Mouse (Mus musculus) CH12.LX (cell line): Measurements from ENCODE around the gene Samd13. TPM values are rescaled to one million over a fixed set of nuclear protein-coding genes. Genes with fewer than 3 reads are reported as not detected.

Source experiments
- DNase-seq: peaks from one replicate; pipeline ENCODE4 v3.0.0-alpha.2; 2013; ENCODE audit errors: extremely low read depth
- H3K27ac ChIP-seq: 2 replicates; pipeline ENCODE4 v1.5.1; 2012; ENCODE audit warnings: low read depth, mild to moderate bottlenecking, control low read depth, moderate library complexity; ENCODE audit not compliant: insufficient read depth
- H3K27me3 ChIP-seq: replicated peaks from 2 replicates; pipeline ENCODE3; 2012; ENCODE audit warnings: inconsistent platforms
- H3K36me3 ChIP-seq, 2 experiments: replicated peaks in 1 of 2; 2 replicates each; pipeline versions ENCODE3 to v1.6.1; 2012; ENCODE audit warnings: inconsistent platforms in 1 of 2, low read length in 1 of 2, mild to moderate bottlenecking in 1 of 2, mixed read lengths in 1 of 2, moderate library complexity in 1 of 2; ENCODE audit not compliant: control insufficient read depth in 1 of 2, insufficient read depth in 1 of 2
- H3K4me1 ChIP-seq, 2 experiments: 2 replicates each; pipeline ENCODE4 v1.6.1; 2012; ENCODE audit warnings: inconsistent platforms in 1 of 2, moderate library complexity in 1 of 2; ENCODE audit not compliant: insufficient read depth in 2 of 2, control insufficient read depth in 1 of 2
- H3K4me2 ChIP-seq: 2 replicates; pipeline ENCODE4 v1.6.1; 2012; ENCODE audit warnings: low read depth, mild to moderate bottlenecking, control low read depth; ENCODE audit not compliant: poor library complexity, insufficient read depth, severe bottlenecking
- H3K4me3 ChIP-seq, 3 experiments: fragments of 150-350 bp in 1 of 3; sonication (generic) in 1 of 3; replicated peaks in 1 of 3; 2 replicates each; pipeline versions ENCODE3 to v1.5.1; 2011 to 2012; ENCODE audit warnings: low read depth in 2 of 3, low read length in 2 of 3, mild to moderate bottlenecking in 2 of 3, moderate library complexity in 2 of 3, control low read depth in 1 of 3, improper control_type of control experiment in 1 of 3, inconsistent platforms in 1 of 3, mixed read lengths in 1 of 3; ENCODE audit not compliant: poor library complexity in 1 of 3
- H3K79me2 ChIP-seq: replicated peaks from 2 replicates; pipeline ENCODE4 v1.6.1; 2012; ENCODE audit warnings: mild to moderate bottlenecking, moderate library complexity; ENCODE audit not compliant: control insufficient read depth, poor library complexity, insufficient read depth, severe bottlenecking; ENCODE audit errors: extremely low read depth
- H3K9ac ChIP-seq: 2 replicates; pipeline ENCODE4 v1.6.1; 2012; ENCODE audit warnings: low read depth, mild to moderate bottlenecking, control low read depth, moderate library complexity; ENCODE audit not compliant: insufficient read depth
- H3K9me3 ChIP-seq: replicated peaks from 2 replicates; pipeline ENCODE3; 2012; ENCODE audit warnings: low read length, inconsistent platforms, mixed read lengths
- BHLHE40 ChIP-seq: IDR thresholded peaks from 2 replicates; pipeline ENCODE4 v1.6.1; 2011; ENCODE audit warnings: mild to moderate bottlenecking, low read depth, low read length, improper control_type of control experiment
- CHD2 ChIP-seq: IDR thresholded peaks from 2 replicates; pipeline ENCODE4 v1.6.1; 2011; ENCODE audit warnings: low read length, improper control_type of control experiment
- CTCF ChIP-seq, 2 experiments: IDR thresholded peaks in 1 of 2; conservative IDR thresholded peaks in 1 of 2; 2 replicates each; pipeline ENCODE4 v1.5.1; 2011 to 2012; ENCODE audit warnings: low read depth in 2 of 2, low read length in 2 of 2, improper control_type of control experiment in 1 of 2, inconsistent platforms in 1 of 2, mild to moderate bottlenecking in 1 of 2, moderate library complexity in 1 of 2
- E2F4 ChIP-seq: IDR thresholded peaks from 2 replicates; pipeline ENCODE4 v1.6.1; 2011; ENCODE audit warnings: low read depth, low read length, improper control_type of control experiment; ENCODE audit not compliant: insufficient replicate concordance
- ELF1 ChIP-seq: IDR thresholded peaks from 2 replicates; pipeline ENCODE4 v1.6.1; 2014; ENCODE audit warnings: low read depth, mild to moderate bottlenecking, inconsistent platforms, low read length, improper control_type of control experiment
- EP300 ChIP-seq: IDR thresholded peaks from 2 replicates; pipeline ENCODE4 v1.6.1; 2011; ENCODE audit warnings: low read length, improper control_type of control experiment
- HCFC1 ChIP-seq: IDR thresholded peaks from 2 replicates; pipeline ENCODE4 v1.6.1; 2012; ENCODE audit warnings: low read depth, mild to moderate bottlenecking, inconsistent platforms, low read length, improper control_type of control experiment
- IRF4 ChIP-seq: IDR thresholded peaks from 2 replicates; pipeline ENCODE4 v1.6.1; 2014; ENCODE audit warnings: low read depth, mild to moderate bottlenecking, inconsistent platforms, low read length, improper control_type of control experiment
- JUN ChIP-seq: IDR thresholded peaks from 2 replicates; pipeline ENCODE4 v1.6.1; 2011; ENCODE audit warnings: low read depth, mild to moderate bottlenecking, low read length, improper control_type of control experiment, moderate library complexity; ENCODE audit not compliant: insufficient read depth
- JUND ChIP-seq: conservative IDR thresholded peaks from 2 replicates; pipeline ENCODE4 v1.6.1; 2011; ENCODE audit warnings: low read depth, low read length, improper control_type of control experiment
- KAT2A ChIP-seq: IDR thresholded peaks from 2 replicates; pipeline ENCODE4 v1.6.1; 2012; ENCODE audit warnings: low read length, improper control_type of control experiment, inconsistent platforms; ENCODE audit not compliant: insufficient replicate concordance
- MAFK ChIP-seq: IDR thresholded peaks from 2 replicates; pipeline ENCODE4 v1.6.1; 2011; ENCODE audit warnings: low read length, improper control_type of control experiment; ENCODE audit not compliant: insufficient replicate concordance
- MAZ ChIP-seq: IDR thresholded peaks from 2 replicates; pipeline ENCODE4 v1.6.1; 2012; ENCODE audit warnings: low read depth, mild to moderate bottlenecking, inconsistent platforms, low read length, improper control_type of control experiment, moderate library complexity
- MEF2A ChIP-seq: IDR thresholded peaks from 2 replicates; pipeline ENCODE4 v1.6.1; 2014; ENCODE audit warnings: low read depth, mild to moderate bottlenecking, inconsistent platforms, low read length, improper control_type of control experiment, borderline replicate concordance
- NRF1 ChIP-seq: IDR thresholded peaks from 2 replicates; pipeline ENCODE4 v1.6.1; 2014; ENCODE audit warnings: low read depth, mild to moderate bottlenecking, inconsistent platforms, low read length, improper control_type of control experiment, moderate library complexity
- PAX5 ChIP-seq: IDR thresholded peaks from 2 replicates; pipeline ENCODE4 v1.6.1; 2012; ENCODE audit warnings: low read length, inconsistent platforms, mixed read lengths
- POLR2A ChIP-seq: IDR thresholded peaks from 2 replicates; pipeline ENCODE4 v1.6.1; 2011; ENCODE audit warnings: low read depth, mild to moderate bottlenecking, improper control_type of control experiment, low read length
- TCF12 ChIP-seq: IDR thresholded peaks from 2 replicates; pipeline ENCODE4 v1.6.1; 2014; ENCODE audit warnings: low read depth, mild to moderate bottlenecking, inconsistent platforms, low read length, improper control_type of control experiment
- USF1 ChIP-seq: IDR thresholded peaks from 2 replicates; pipeline ENCODE4 v1.6.1; 2014; ENCODE audit warnings: low read depth, mild to moderate bottlenecking, inconsistent platforms, low read length, improper control_type of control experiment
- USF2 ChIP-seq: conservative IDR thresholded peaks from 2 replicates; pipeline ENCODE4 v1.6.1; 2011; ENCODE audit warnings: low read depth, low read length, improper control_type of control experiment
- ZC3H11A ChIP-seq: IDR thresholded peaks from 2 replicates; pipeline ENCODE4 v1.6.1; 2012; ENCODE audit warnings: low read depth, mild to moderate bottlenecking, inconsistent platforms, low read length, improper control_type of control experiment
- ZNF384 ChIP-seq: IDR thresholded peaks from 2 replicates; pipeline ENCODE4 v1.6.1; 2012; ENCODE audit warnings: low read depth, low read length, improper control_type of control experiment, inconsistent platforms
- dilution Hi-C: fragments of 300-500 bp; cut with MboI; formaldehyde crosslinking; loops from 2 replicates; pipeline ENCODE4 v1.14.3; 2020; ENCODE audit warnings: low sequenced_read_pairs; ENCODE audit not compliant: extremely low pct_unique_long_range_greater_than_20kb, extremely low pct_ligation_motif_present
- in situ Hi-C: fragments of 300-500 bp; cut with MboI; formaldehyde crosslinking; loops from 3 replicates; pipeline ENCODE4 v1.14.3; 2019; ENCODE audit warnings: low sequenced_read_pairs, low pct_ligation_motif_present, low pct_unique_long_range_greater_than_20kb, mixed read lengths
- polyA plus RNA-seq: library from polyadenylated mRNA; unstranded; fragments of >175 nt; gene quantifications from 2 replicates; pipeline ENCODE4 v1.2.1, GENCODE M21; 2012; ENCODE audit warnings: low read depth; ENCODE audit not compliant: insufficient read length
- total RNA-seq, 2 experiments: library from RNA; depleted of rRNA; stranded (reverse); fragments of 300-350 nt in 1 of 2; fragments of >200 nt in 1 of 2; gene quantifications; 2 replicates each; pipeline ENCODE4 v1.2.3; 2012 to 2014

Gene Samd13
- total and polyA plus RNA-seq, 3 experiments, result not detected

GRCm38 (mm10) chr3:146680625-146681024, 4.8 kb downstream of the Samd13 start:
- in situ Hi-C loops, result no loop called here
- Histone ChIP-seq H3K9ac (no peak overlapping the region), H3K36me3 (no peaks in the 10 kb centered on the region), H3K27me3 (no peaks in the 10 kb centered on the region), H3K27ac (no peak overlapping the region), H3K9me3 (no peaks in the 10 kb centered on the region), H3K79me2 (no peaks in the 10 kb centered on the region), H3K4me3 (no peak overlapping the region), H3K4me2 (no peak overlapping the region), H3K4me1 (peaks cover 2 to 3% of the 10 kb centered on the region in 2 experiments; a peak in 2 of 4 replicates)
- no peak for TF ChIP-seq BHLHE40
- no peak for TF ChIP-seq ZC3H11A
- no peak for TF ChIP-seq POLR2A
- no peak for TF ChIP-seq MAFK
- no peak for TF ChIP-seq ZNF384
- no peak for TF ChIP-seq MEF2A
- no peak for TF ChIP-seq NRF1
- no peak for TF ChIP-seq MAZ
- TF ChIP-seq KAT2A, result no peak
- no peak for TF ChIP-seq HCFC1
- no peak for TF ChIP-seq TCF12
- no peak for TF ChIP-seq E2F4
- TF ChIP-seq PAX5, result no peak
- TF ChIP-seq ELF1, result no peak
- TF ChIP-seq CHD2, result no peak
- no peak for TF ChIP-seq JUN
- TF ChIP-seq CTCF (conservative IDR thresholded peaks at IDR 0.05 in 1 of 2, IDR thresholded peaks at IDR 0.05 in 1 of 2; ENCODE audit: low read depth in 2 of 2, low read length in 2 of 2), result no peak
- no peak for TF ChIP-seq USF1
- dilution Hi-C loops, result no loop called here
- DNase-seq, result no peak

- no peaks in the 10 kb centered on the region for H3K79me2 ChIP-seq
- H3K4me1 ChIP-seq, result peaks cover 2 to 3% of the 10 kb centered on the region in 2 experiments; a peak in 2 of 4 replicates
- in situ Hi-C loops (no loop called here), dilution Hi-C loops (no loop called here)
- no peak overlapping the region for H3K4me3 ChIP-seq
- H3K36me3 ChIP-seq, result no peaks in the 10 kb centered on the region
- H3K9ac ChIP-seq, result no peak overlapping the region
- TF ChIP-seq USF1 (peak; percentile 49), JUND (no peak), IRF4 (no peak), BHLHE40 (no peak), CTCF (conservative IDR thresholded peaks at IDR 0.05 in 1 of 2, IDR thresholded peaks at IDR 0.05 in 1 of 2; ENCODE audit: low read depth in 2 of 2, low read length in 2 of 2) (no peak), EP300 (no peak), USF2 (peak; percentile 41)
- H3K9me3 ChIP-seq, result no peaks in the 10 kb centered on the region
- no peak overlapping the region for H3K4me2 ChIP-seq
- H3K27ac ChIP-seq, result no peak overlapping the region
- no peak for DNase-seq
- H3K27me3 ChIP-seq, result no peaks in the 10 kb centered on the region
Observed at GRCm38 (mm10) chr3:146679646-146680045, 5.7 kb downstream of the Samd13 start.
